Mouse (Mus musculus) liver, postnatal 0 days (tissue): Measurements from ENCODE around the gene Edn2. TPM values are rescaled to one million over a fixed set of nuclear protein-coding genes. Genes with fewer than 3 reads are reported as not detected.

Source experiments
- ATAC-seq: fragments of 200-750 bp; cut with Nextera tagmentation; 2 replicates; pipeline ENCODE4 v1.8.0; 2017; ENCODE audit warnings: mild to moderate bottlenecking, moderate library complexity
- DNase-seq: peaks from one replicate; pipeline ENCODE4 v3.0.0-alpha.2; 2016
- H3K27ac ChIP-seq: fragments of 300-500 bp; sonication (generic); 2 replicates; pipeline ENCODE4 v1.5.1; 2014; ENCODE audit warnings: antibody characterized with exemption, moderate library complexity, mild to moderate bottlenecking, low read depth
- H3K27me3 ChIP-seq: fragments of 300-500 bp; sonication (generic); 2 replicates; pipeline ENCODE4 v1.6.1; 2014; ENCODE audit warnings: low read length, control low read depth, mixed read lengths; ENCODE audit not compliant: insufficient read depth
- H3K36me3 ChIP-seq: fragments of 300-500 bp; sonication (generic); replicated peaks from 2 replicates; pipeline ENCODE4 v1.6.1; 2014; ENCODE audit warnings: mild to moderate bottlenecking, control low read depth, low read length, moderate library complexity, mixed read lengths; ENCODE audit not compliant: insufficient read depth
- H3K4me1 ChIP-seq: fragments of 300-500 bp; sonication (generic); 2 replicates; pipeline ENCODE4 v1.6.1; 2014; ENCODE audit warnings: antibody characterized with exemption, mild to moderate bottlenecking, control low read depth; ENCODE audit not compliant: insufficient read depth
- H3K4me2 ChIP-seq: fragments of 300-500 bp; sonication (generic); 2 replicates; pipeline ENCODE4 v1.6.1; 2014; ENCODE audit warnings: low read depth, mild to moderate bottlenecking, low read length, moderate library complexity, mixed read lengths
- H3K4me3 ChIP-seq: fragments of 300-500 bp; sonication (generic); 2 replicates; pipeline ENCODE4 v1.5.1; 2014; ENCODE audit warnings: low read depth, low read length
- H3K9ac ChIP-seq: fragments of 300-500 bp; sonication (generic); replicated peaks from 2 replicates; pipeline ENCODE4 v1.6.1; 2014; ENCODE audit warnings: mild to moderate bottlenecking, moderate library complexity
- H3K9me3 ChIP-seq: fragments of 300-500 bp; sonication (generic); 2 replicates; pipeline ENCODE4 v1.6.1; 2016; ENCODE audit warnings: mild to moderate bottlenecking, control low read depth, low read length, mixed read lengths
- CTCF ChIP-seq: sonication (generic); IDR thresholded peaks from 2 replicates; pipeline ENCODE4 v1.5.1; 2016; ENCODE audit warnings: antibody characterized with exemption, low read depth
- EP300 ChIP-seq: IDR thresholded peaks from 2 replicates; pipeline ENCODE4 v1.6.1; 2016; ENCODE audit warnings: antibody characterized with exemption, low read depth, mild to moderate bottlenecking
- WGBS: fragments of 180-500 bp; shearing (Covaris S2); extraction: QIAGEN DNeasy Blood & Tissue Kit; methylation state at CpG from one replicate; pipeline ENCODE4 v1.1.7; 2014; ENCODE audit not compliant: insufficient replicate concordance; 5-methylcytosine and 5-hydroxymethylcytosine counted together
- polyA plus RNA-seq: library from polyadenylated mRNA; unstranded; fragments of >200 nt; fragmentation: Nextera tagmentation; extraction: Ambion mirVana; gene quantifications from 2 replicates; pipeline ENCODE4 v1.2.1, GENCODE M21; 2015

The Edn2 gene
- 0.07 and 0.19 TPM in 2 replicates for polyA plus RNA-seq

GRCm38 (mm10) chr4:120161166-120161949 is at the start of gene Edn2:
Gene Edn2, plus strand, starts transcription at chr4:120161206.
- Histone ChIP-seq H3K9me3 (no peaks in the 10 kb centered on the region), H3K4me2 (no peak within 1 kb of the TSS), H3K27me3 (0 out of 2 replicates have a peak, but pooled peaks cover 3% of the 10 kb centered on the region), H3K36me3 (no peaks in the 10 kb centered on the region), H3K27ac (no peak within 1 kb of the TSS), H3K4me1 (no peaks in the 10 kb centered on the region), H3K9ac (no peak within 1 kb of the TSS), H3K4me3 (no peak within 1 kb of the TSS)
- DNase-seq (peak; percentile 50), ATAC-seq (no peak)
- TF ChIP-seq EP300 (no peak), CTCF (no peak)
- 41% methylated on average over 26 of the region's 29 CpGs for WGBS

GRCm38 (mm10) chr4:120115516-120115915 is 45.5 kb upstream of the Edn2 start:
- WGBS = 72% methylated on average over 3 of the region's 3 CpGs
- no peak overlapping the region for H3K4me2 ChIP-seq
- no peaks in the 10 kb centered on the region for H3K9me3 ChIP-seq
- H3K9ac ChIP-seq = no peak overlapping the region
- H3K4me3 ChIP-seq = no peak overlapping the region
- no peaks in the 10 kb centered on the region for H3K4me1 ChIP-seq
- ATAC-seq (no peak), DNase-seq (no peak)
- H3K27ac ChIP-seq = no peak overlapping the region
- no peak for TF ChIP-seq EP300
- TF ChIP-seq CTCF = no peak
- no peaks in the 10 kb centered on the region for H3K27me3 ChIP-seq
- H3K36me3 ChIP-seq = no peaks in the 10 kb centered on the region

- WGBS = 23% methylated on average over 1 of the region's 1 CpGs
- no peak overlapping the region for H3K27ac ChIP-seq
- DNase-seq (no peak), ATAC-seq (no peak)
- no peaks in the 10 kb centered on the region for H3K36me3 ChIP-seq
- no peak overlapping the region for H3K9ac ChIP-seq
- H3K9me3 ChIP-seq = no peaks in the 10 kb centered on the region
- H3K27me3 ChIP-seq = no peaks in the 10 kb centered on the region
- no peak overlapping the region for H3K4me3 ChIP-seq
- H3K4me2 ChIP-seq = no peak overlapping the region
- TF ChIP-seq CTCF (no peak), EP300 (no peak)
- no peaks in the 10 kb centered on the region for H3K4me1 ChIP-seq
Observed at GRCm38 (mm10) chr4:120116312-120116711, 44.7 kb upstream of the Edn2 start.

- WGBS = 29% methylated on average over 8 of the region's 8 CpGs
- TF ChIP-seq CTCF (peak; percentile 85), EP300 (no peak)
- DNase-seq (peak; percentile 58), ATAC-seq (no peak)
- Histone ChIP-seq H3K4me2 (no peak overlapping the region), H3K27ac (no peak overlapping the region), H3K4me1 (no peaks in the 10 kb centered on the region), H3K4me3 (no peak overlapping the region), H3K9me3 (no peaks in the 10 kb centered on the region), H3K9ac (no peak overlapping the region), H3K27me3 (no peaks in the 10 kb centered on the region), H3K36me3 (no peaks in the 10 kb centered on the region)
Observed at GRCm38 (mm10) chr4:120120276-120120675, 40.7 kb upstream of the Edn2 start.

GRCm38 (mm10) chr4:120124656-120125055 is 36.4 kb upstream of the Edn2 start:
- Histone ChIP-seq H3K4me2 (no peak overlapping the region), H3K9ac (no peak overlapping the region), H3K4me1 (no peaks in the 10 kb centered on the region; the same call in 1 of the 2 replicates), H3K27ac (no peak overlapping the region), H3K4me3 (no peak overlapping the region), H3K27me3 (no peaks in the 10 kb centered on the region), H3K9me3 (no peaks in the 10 kb centered on the region), H3K36me3 (no peaks in the 10 kb centered on the region)
- no peak for DNase-seq
- 77% methylated on average over 6 of the region's 6 CpGs for WGBS
- no peak for TF ChIP-seq EP300
- TF ChIP-seq CTCF = no peak
- no peak for ATAC-seq

GRCm38 (mm10) chr4:120126047-120126446 is 35.0 kb upstream of the Edn2 start:
- Histone ChIP-seq H3K9ac (no peak overlapping the region), H3K9me3 (no peaks in the 10 kb centered on the region), H3K4me1 (no peaks in the 10 kb centered on the region; the same call in 1 of the 2 replicates), H3K36me3 (no peaks in the 10 kb centered on the region), H3K4me2 (no peak overlapping the region), H3K4me3 (no peak overlapping the region), H3K27ac (no peak overlapping the region), H3K27me3 (no peaks in the 10 kb centered on the region)
- no peak for TF ChIP-seq CTCF
- TF ChIP-seq EP300 = no peak
- WGBS = 70% methylated on average over 6 of the region's 6 CpGs
- DNase-seq = no peak
- no peak for ATAC-seq
